Mouse (Mus musculus) lung, adult 2 months (tissue): ENCODE measurements around the gene Dusp13.

Source experiments
- CTCF ChIP-seq: fragments of 200-500 bp; IDR thresholded peaks from 2 replicates; pipeline ENCODE4 v1.5.1; 2011; ENCODE audit warnings: mild to moderate bottlenecking, low read length, control low read depth; ENCODE audit not compliant: insufficient read depth
- POLR2A ChIP-seq: fragments of 200-500 bp; IDR thresholded peaks from 2 replicates; pipeline ENCODE4 v1.6.1; 2011; ENCODE audit warnings: low read depth, mild to moderate bottlenecking, control low read depth, low read length, borderline replicate concordance; ENCODE audit errors: extremely low read depth

DNA sequence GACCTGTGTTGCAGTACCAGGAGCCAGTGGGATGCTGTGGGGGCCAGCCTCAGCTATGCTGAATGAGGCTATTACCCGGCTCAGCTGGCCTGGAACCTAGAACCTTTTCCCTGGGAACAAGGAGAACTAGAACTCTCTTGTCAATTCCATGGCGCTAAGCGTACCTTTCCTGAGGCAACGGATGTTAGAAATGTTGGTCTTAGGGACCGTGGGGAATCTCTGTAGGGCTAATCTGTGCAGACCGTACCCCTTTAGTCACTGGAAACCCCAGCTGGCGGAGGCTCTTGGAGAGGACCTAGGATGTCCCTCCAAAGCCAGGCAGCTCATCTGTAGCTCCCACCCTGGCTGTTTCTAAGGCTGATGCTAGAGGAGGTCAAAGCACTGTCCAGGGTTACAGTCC, 10.6 kb downstream of the Dusp13 start:
- TF ChIP-seq CTCF (no peak), POLR2A (no peak)
